Mouse (Mus musculus): ENCODE measurements around the gene Stard13. TPM values are rescaled to one million over a fixed set of nuclear protein-coding genes. Genes with fewer than 3 reads are reported as not detected.

The Stard13 gene
- polyA plus RNA-seq (2015; fragmentation: Nextera tagmentation; extraction: Ambion mirVana) = 7.1 and 7.9 TPM in 2 replicates

GRCm38 (mm10) chr5:151233400-151234031 lies at the start of gene Stard13:
Gene Stard13, minus strand, starts transcription at chr5:151233836.
- Histone ChIP-seq H3K4me3 (peak within 1 kb of the TSS; percentile 54), H3K36me3 (no peaks in the 10 kb centered on the region), H3K27me3 (peaks cover 27% of the 10 kb centered on the region), H3K4me2 (peak within 1 kb of the TSS; percentile 95), H3K9me3 (no peaks in the 10 kb centered on the region), H3K4me1 (replicated peaks) (peaks cover 15% of the 10 kb centered on the region), H3K9ac (peak within 1 kb of the TSS; percentile 79), H3K27ac (no peak within 1 kb of the TSS)
- ATAC-seq (ENCODE audit: low FRiP score) = peak; percentile 85
- under 1% methylated on average over 49 of the region's 49 CpGs for WGBS

GRCm38 (mm10) chr5:151279531-151279930 lies 45.9 kb upstream of the Stard13 start:
- no peak overlapping the region for H3K4me2 ChIP-seq
- H3K36me3 ChIP-seq = no peaks in the 10 kb centered on the region
- ATAC-seq (ENCODE audit: low FRiP score) = no peak
- WGBS = 83% methylated on average over 7 of the region's 7 CpGs
- H3K27me3 ChIP-seq = no peaks in the 10 kb centered on the region
- H3K9ac ChIP-seq = no peak overlapping the region
- no peaks in the 10 kb centered on the region for H3K4me1 ChIP-seq (replicated peaks)
- H3K9me3 ChIP-seq = no peaks in the 10 kb centered on the region
- no peak overlapping the region for H3K4me3 ChIP-seq
- H3K27ac ChIP-seq = no peak overlapping the region

DNA sequence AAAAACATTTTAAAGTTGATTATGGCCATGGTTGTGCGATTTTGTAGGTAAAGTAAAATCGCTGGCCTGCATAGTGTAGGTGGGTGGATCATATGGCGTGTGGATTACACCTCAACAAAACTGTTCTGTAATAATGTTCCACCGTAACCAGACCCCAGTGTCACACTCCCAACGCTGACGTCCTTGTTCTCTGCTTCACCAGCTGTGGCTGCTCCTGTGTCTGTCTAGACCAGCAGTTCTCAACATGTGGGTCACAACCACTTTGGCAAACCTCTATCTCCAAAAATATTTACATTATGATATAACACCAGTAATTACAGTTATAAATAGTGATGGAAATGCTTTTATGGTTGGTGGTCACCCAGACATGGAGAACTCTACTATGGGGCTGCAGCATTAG lies 44.3 kb upstream of the Stard13 start:
- no peak overlapping the region for H3K9ac ChIP-seq
- no peak overlapping the region for H3K27ac ChIP-seq
- no peak overlapping the region for H3K4me3 ChIP-seq
- no peaks in the 10 kb centered on the region for H3K36me3 ChIP-seq
- no peaks in the 10 kb centered on the region for H3K27me3 ChIP-seq
- H3K9me3 ChIP-seq = no peaks in the 10 kb centered on the region
- H3K4me2 ChIP-seq = no peak overlapping the region
- 90% methylated on average over 6 of the region's 6 CpGs for WGBS
- no peaks in the 10 kb centered on the region for H3K4me1 ChIP-seq (replicated peaks)
- no peak for ATAC-seq (ENCODE audit: low FRiP score)

DNA sequence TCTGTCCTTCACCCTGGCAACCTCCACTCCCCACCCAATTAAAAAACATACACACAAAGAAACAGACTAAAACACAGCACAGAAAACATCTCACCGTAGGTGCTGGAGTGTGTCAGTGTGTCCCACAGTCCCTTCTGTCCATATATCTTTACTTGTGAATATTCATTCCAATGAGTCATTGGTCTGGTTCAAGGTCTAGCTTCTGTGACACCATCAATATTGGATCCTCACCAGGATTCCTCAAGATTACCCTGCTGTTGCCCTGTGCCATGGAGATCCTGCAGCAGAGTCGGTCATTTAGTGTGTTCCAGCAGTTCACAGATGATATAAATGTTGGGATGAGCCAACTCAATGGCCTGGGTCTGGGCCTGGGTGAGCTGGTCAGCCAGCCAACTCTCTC lies 42.4 kb upstream of the Stard13 start:
- no peak overlapping the region for H3K4me2 ChIP-seq
- H3K4me3 ChIP-seq = no peak overlapping the region
- H3K4me1 ChIP-seq (replicated peaks) = no peaks in the 10 kb centered on the region
- H3K9me3 ChIP-seq = no peaks in the 10 kb centered on the region
- no peak overlapping the region for H3K27ac ChIP-seq
- 87% methylated on average over 2 of the region's 2 CpGs for WGBS
- no peak for ATAC-seq (ENCODE audit: low FRiP score)
- H3K36me3 ChIP-seq = no peaks in the 10 kb centered on the region
- H3K27me3 ChIP-seq = no peaks in the 10 kb centered on the region
- no peak overlapping the region for H3K9ac ChIP-seq

GRCm38 (mm10) chr5:151274265-151274664 lies 40.6 kb upstream of the Stard13 start:
- Histone ChIP-seq H3K9me3 (no peaks in the 10 kb centered on the region), H3K4me2 (no peak overlapping the region), H3K36me3 (no peaks in the 10 kb centered on the region), H3K27ac (no peak overlapping the region), H3K27me3 (no peaks in the 10 kb centered on the region), H3K4me1 (replicated peaks) (no peaks in the 10 kb centered on the region), H3K4me3 (no peak overlapping the region), H3K9ac (no peak overlapping the region)
- no peak for ATAC-seq (ENCODE audit: low FRiP score)
- 76% methylated on average over 6 of the region's 6 CpGs for WGBS

- Histone ChIP-seq H3K9me3 (no peaks in the 10 kb centered on the region), H3K36me3 (no peaks in the 10 kb centered on the region), H3K9ac (no peak overlapping the region), H3K4me2 (no peak overlapping the region), H3K27ac (no peak overlapping the region), H3K4me1 (replicated peaks) (no peaks in the 10 kb centered on the region), H3K27me3 (no peaks in the 10 kb centered on the region), H3K4me3 (no peak overlapping the region)
- WGBS = 95% methylated on average over 5 of the region's 5 CpGs
- ATAC-seq (ENCODE audit: low FRiP score) = no peak
Measured at GRCm38 (mm10) chr5:151270815-151271214, 37.2 kb upstream of the Stard13 start.

DNA sequence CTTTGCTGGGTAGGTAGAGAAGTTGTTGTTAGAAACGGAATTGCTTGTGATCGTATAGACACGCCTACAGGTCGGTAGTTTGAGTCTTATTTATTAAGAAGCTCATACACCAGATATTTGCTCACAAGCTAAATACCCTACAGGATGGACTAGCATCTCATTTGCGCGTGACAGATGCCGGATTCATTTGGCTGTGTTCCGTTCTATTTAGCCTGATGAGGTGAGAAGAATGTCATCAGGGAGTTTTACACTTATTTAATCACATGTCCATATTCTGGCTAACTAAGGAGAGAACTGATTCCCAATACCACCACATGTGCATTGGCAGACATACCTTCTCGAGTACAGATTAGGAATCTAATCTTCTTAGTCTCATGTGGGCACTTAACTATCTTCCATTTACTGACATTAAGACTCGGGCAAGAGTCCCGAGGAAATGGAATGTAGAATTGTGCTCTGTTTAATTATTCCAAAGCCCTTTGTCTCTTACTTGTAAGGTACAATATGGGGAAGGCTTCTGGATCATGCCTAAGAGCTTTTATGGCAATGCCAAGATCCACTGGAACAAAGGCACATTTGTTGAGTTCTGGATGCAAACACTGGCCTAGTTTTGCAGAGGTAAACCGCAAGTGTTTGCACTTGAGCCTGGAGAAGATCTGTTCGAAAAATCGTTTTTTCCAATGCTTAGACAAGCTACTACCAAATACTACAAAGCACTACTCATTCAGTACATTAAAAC lies 33.4 kb upstream of the Stard13 start:
- no peak for ATAC-seq (ENCODE audit: low FRiP score)
- Histone ChIP-seq H3K9me3 (no peaks in the 10 kb centered on the region), H3K27ac (peak overlapping the region; percentile 31; the same call in 1 of the 2 replicates), H3K4me3 (no peak overlapping the region), H3K27me3 (no peaks in the 10 kb centered on the region), H3K36me3 (no peaks in the 10 kb centered on the region), H3K4me2 (no peak overlapping the region), H3K9ac (no peak overlapping the region), H3K4me1 (replicated peaks) (no peaks in the 10 kb centered on the region)
- 81% methylated on average over 14 of the region's 14 CpGs for WGBS

DNA sequence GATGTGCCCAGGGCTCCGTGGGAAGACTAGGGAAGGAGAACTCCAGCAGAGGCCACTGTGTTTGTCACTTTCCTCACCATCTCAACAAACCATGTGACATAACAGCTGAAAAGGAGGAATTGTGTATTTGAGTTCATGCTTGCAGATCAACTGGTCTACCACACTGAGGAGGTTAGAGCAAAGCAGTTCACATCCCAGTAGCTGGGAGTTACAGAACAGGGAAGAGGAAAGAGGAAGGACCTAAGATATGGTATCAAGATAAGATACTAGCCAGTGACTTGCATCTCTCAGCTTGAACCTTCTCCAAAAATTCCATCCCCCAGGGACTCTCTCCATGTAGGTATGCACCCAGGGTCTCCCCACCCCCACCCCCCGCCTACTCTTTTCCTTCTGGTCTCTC lies 27.9 kb upstream of the Stard13 start:
- Histone ChIP-seq H3K4me1 (replicated peaks) (no peaks in the 10 kb centered on the region), H3K4me2 (no peak overlapping the region), H3K27ac (no peak overlapping the region), H3K27me3 (no peaks in the 10 kb centered on the region), H3K4me3 (no peak overlapping the region), H3K9ac (no peak overlapping the region), H3K9me3 (no peaks in the 10 kb centered on the region), H3K36me3 (no peaks in the 10 kb centered on the region)
- no peak for ATAC-seq (ENCODE audit: low FRiP score)
- WGBS = 86% methylated on average over 2 of the region's 2 CpGs

GRCm38 (mm10) chr5:151252213-151252612 lies 18.6 kb upstream of the Stard13 start:
- Histone ChIP-seq H3K27me3 (no peaks in the 10 kb centered on the region), H3K4me3 (no peak overlapping the region), H3K27ac (no peak overlapping the region), H3K4me1 (replicated peaks) (peaks cover 8% of the 10 kb centered on the region), H3K4me2 (peak overlapping the region; percentile 13; the same call in 1 of the 2 replicates), H3K9me3 (no peaks in the 10 kb centered on the region), H3K9ac (no peak overlapping the region), H3K36me3 (no peaks in the 10 kb centered on the region)
- no peak for ATAC-seq (ENCODE audit: low FRiP score)
- 54% methylated on average over 8 of the region's 8 CpGs for WGBS

- Histone ChIP-seq H3K9ac (no peak overlapping the region), H3K9me3 (no peaks in the 10 kb centered on the region), H3K27ac (no peak overlapping the region), H3K4me1 (replicated peaks) (peaks cover 13% of the 10 kb centered on the region), H3K4me3 (no peak overlapping the region), H3K27me3 (no peaks in the 10 kb centered on the region), H3K4me2 (no peak overlapping the region), H3K36me3 (no peaks in the 10 kb centered on the region)
- ATAC-seq (ENCODE audit: low FRiP score) = no peak
- WGBS = 90% methylated on average over 8 of the region's 8 CpGs
Measured at GRCm38 (mm10) chr5:151251656-151252055, 18.0 kb upstream of the Stard13 start.

GRCm38 (mm10) chr5:151248671-151249620 lies 15.3 kb upstream of the Stard13 start:
- H3K4me3 ChIP-seq = no peak overlapping the region
- no peaks in the 10 kb centered on the region for H3K27me3 ChIP-seq
- 58% methylated on average over 10 of the region's 10 CpGs for WGBS
- peak; percentile 68; the same call in 1 of the 2 replicates for ATAC-seq (ENCODE audit: low FRiP score)
- H3K4me2 ChIP-seq = no peak overlapping the region
- H3K27ac ChIP-seq = peak overlapping the region; percentile 60
- no peaks in the 10 kb centered on the region for H3K9me3 ChIP-seq
- H3K4me1 ChIP-seq (replicated peaks) = peaks cover 15% of the 10 kb centered on the region
- no peak overlapping the region for H3K9ac ChIP-seq
- no peaks in the 10 kb centered on the region for H3K36me3 ChIP-seq

DNA sequence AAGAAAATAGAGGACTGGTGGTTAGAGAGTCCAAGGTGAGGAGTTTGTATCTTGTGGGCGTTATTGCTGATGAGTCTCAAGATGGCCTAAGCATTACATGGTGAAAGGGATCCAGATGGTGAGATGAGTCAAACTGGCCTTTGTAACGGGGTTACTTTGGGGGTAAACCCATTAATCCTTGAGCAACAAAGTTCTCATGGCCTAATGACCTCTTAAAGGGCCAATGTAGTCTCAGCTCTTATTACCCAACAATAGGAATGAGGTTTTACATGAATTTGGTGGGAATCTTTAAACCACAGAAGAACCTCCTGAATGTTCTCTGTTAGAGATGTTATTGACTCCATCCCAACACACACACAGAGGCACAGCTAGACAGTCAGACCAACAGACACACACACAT lies 14.4 kb upstream of the Stard13 start:
- 74% methylated on average over 2 of the region's 2 CpGs for WGBS
- H3K4me3 ChIP-seq = no peak overlapping the region
- H3K9me3 ChIP-seq = no peaks in the 10 kb centered on the region
- no peak for ATAC-seq (ENCODE audit: low FRiP score)
- no peaks in the 10 kb centered on the region for H3K36me3 ChIP-seq
- H3K9ac ChIP-seq = no peak overlapping the region
- H3K4me1 ChIP-seq (replicated peaks) = peaks cover 15% of the 10 kb centered on the region
- H3K4me2 ChIP-seq = no peak overlapping the region
- H3K27ac ChIP-seq = peak overlapping the region; percentile 60
- no peaks in the 10 kb centered on the region for H3K27me3 ChIP-seq

Measured in hindbrain, embryonic 13.5 days (tissue).